Mouse (Mus musculus) liver, embryonic 15.5 days (tissue): Measurements from ENCODE around the gene Tmem104. TPM values are rescaled to one million over a fixed set of nuclear protein-coding genes. Genes with fewer than 3 reads are reported as not detected.

Experiments
- ATAC-seq: fragments of 200-750 bp; cut with Nextera tagmentation; 2 replicates; pipeline ENCODE4 v1.8.0; 2017; ENCODE audit warnings: moderate number of reproducible peaks, mild to moderate bottlenecking, moderate library complexity; ENCODE audit not compliant: insufficient read depth
- H3K27ac ChIP-seq: fragments of 300-500 bp; sonication (generic); replicated peaks from 2 replicates; pipeline ENCODE4 v1.5.1; 2015; ENCODE audit warnings: mild to moderate bottlenecking, inconsistent platforms
- H3K27me3 ChIP-seq: fragments of 300-500 bp; sonication (generic); 2 replicates; pipeline ENCODE4 v1.6.1; 2015; ENCODE audit warnings: mild to moderate bottlenecking, inconsistent platforms
- H3K36me3 ChIP-seq: fragments of 300-500 bp; sonication (generic); replicated peaks from 2 replicates; pipeline ENCODE4 v1.6.1; 2015; ENCODE audit warnings: moderate library complexity, mild to moderate bottlenecking, inconsistent platforms
- H3K4me1 ChIP-seq: fragments of 300-500 bp; sonication (generic); replicated peaks from 2 replicates; pipeline ENCODE4 v1.6.1; 2015; ENCODE audit warnings: inconsistent platforms
- H3K4me2 ChIP-seq: fragments of 300-500 bp; sonication (generic); 2 replicates; pipeline ENCODE4 v1.6.1; 2015; ENCODE audit warnings: moderate library complexity, mild to moderate bottlenecking, inconsistent platforms
- H3K4me3 ChIP-seq: fragments of 300-500 bp; sonication (generic); replicated peaks from 2 replicates; pipeline ENCODE4 v1.5.1; 2015; ENCODE audit warnings: mild to moderate bottlenecking, inconsistent platforms
- H3K9ac ChIP-seq: fragments of 300-500 bp; sonication (generic); 2 replicates; pipeline ENCODE4 v1.6.1; 2015; ENCODE audit warnings: moderate library complexity, mild to moderate bottlenecking, inconsistent platforms
- H3K9me3 ChIP-seq: fragments of 300-500 bp; sonication (generic); replicated peaks from 2 replicates; pipeline ENCODE4 v1.6.1; 2016; ENCODE audit warnings: inconsistent platforms
- WGBS: fragments of 180-500 bp; shearing (Covaris S2); methylation state at CpG from one replicate; pipeline ENCODE4 v1.1.7; 2015; ENCODE audit warnings: mixed read lengths; ENCODE audit not compliant: insufficient replicate concordance; 5-methylcytosine and 5-hydroxymethylcytosine counted together
- polyA plus RNA-seq: library from polyadenylated mRNA; unstranded; fragments of >200 nt; fragmentation: Nextera tagmentation; extraction: Ambion mirVana; gene quantifications from 2 replicates; pipeline ENCODE4 v1.2.1, GENCODE M21; 2015

The Tmem104 gene
- polyA plus RNA-seq, 1 experiment from 2014 or later, result 6.0 TPM

DNA sequence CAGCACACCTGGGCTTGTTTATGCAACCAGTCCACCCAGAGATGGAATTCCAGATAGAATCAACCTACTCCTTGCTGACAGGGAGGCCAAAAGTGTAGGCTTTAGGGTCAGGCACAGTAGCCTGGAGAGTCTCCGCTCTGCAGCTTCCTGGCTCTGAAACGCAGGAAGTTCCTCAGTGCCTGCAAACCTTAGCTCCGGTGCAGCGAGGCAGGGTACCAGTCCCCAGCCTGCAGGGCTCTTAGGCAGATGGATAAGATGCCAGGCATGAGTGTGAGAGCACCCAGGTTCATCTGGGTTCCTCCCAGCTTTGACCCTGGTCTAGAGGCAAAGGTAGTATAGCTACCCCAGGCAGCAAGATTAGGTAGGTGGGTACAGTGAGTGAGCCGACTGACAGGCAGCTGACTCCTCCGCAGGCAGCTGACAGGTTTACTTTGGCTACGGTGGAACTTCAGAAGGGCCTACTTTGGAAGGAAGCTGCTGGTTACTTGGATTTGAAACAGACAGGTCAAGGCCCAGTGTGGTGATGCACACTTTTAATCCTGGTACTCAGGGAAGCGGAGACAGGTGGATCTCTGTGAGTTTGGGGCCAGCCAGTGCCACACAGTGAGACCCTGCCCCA, 19.5 kb upstream of the Tmem104 start:
- Histone ChIP-seq H3K4me1 (peaks cover 74% of the 10 kb centered on the region), H3K27me3 (peaks cover 24% of the 10 kb centered on the region), H3K4me3 (no peak overlapping the region), H3K27ac (no peak overlapping the region), H3K36me3 (peaks cover 6% of the 10 kb centered on the region; the same call in 1 of the 2 replicates), H3K9me3 (no peaks in the 10 kb centered on the region), H3K4me2 (no peak overlapping the region), H3K9ac (no peak overlapping the region)
- no peak for ATAC-seq
- WGBS, result 58% methylated on average over 8 of the region's 8 CpGs

DNA sequence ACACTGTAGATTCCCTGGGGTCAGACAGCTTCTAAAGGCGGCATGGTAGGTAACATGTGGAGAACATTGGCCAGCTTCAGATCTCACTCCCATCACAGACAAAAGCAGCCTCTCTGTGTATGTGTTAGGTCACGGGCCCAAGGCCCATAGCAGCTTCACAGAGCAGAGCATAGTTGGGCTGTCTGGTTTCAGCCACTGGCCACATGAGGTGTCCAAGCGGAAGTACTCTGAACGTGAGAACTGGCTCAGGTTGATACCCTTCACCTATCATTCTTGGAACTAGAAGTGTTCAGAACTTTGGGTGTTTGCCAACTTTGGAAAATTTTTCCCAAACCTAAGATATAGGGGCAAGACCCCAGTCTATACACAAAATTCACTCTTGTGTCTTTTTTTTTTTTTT, 17.9 kb upstream of the Tmem104 start:
- no peak overlapping the region for H3K4me3 ChIP-seq
- peaks cover 12% of the 10 kb centered on the region for H3K27me3 ChIP-seq
- ATAC-seq, result no peak
- peaks cover 76% of the 10 kb centered on the region for H3K4me1 ChIP-seq
- no peak overlapping the region for H3K27ac ChIP-seq
- no peak overlapping the region for H3K9ac ChIP-seq
- peaks cover 6% of the 10 kb centered on the region; the same call in 1 of the 2 replicates for H3K36me3 ChIP-seq
- no peak overlapping the region for H3K4me2 ChIP-seq
- H3K9me3 ChIP-seq, result no peaks in the 10 kb centered on the region
- 61% methylated on average over 4 of the region's 4 CpGs for WGBS

DNA sequence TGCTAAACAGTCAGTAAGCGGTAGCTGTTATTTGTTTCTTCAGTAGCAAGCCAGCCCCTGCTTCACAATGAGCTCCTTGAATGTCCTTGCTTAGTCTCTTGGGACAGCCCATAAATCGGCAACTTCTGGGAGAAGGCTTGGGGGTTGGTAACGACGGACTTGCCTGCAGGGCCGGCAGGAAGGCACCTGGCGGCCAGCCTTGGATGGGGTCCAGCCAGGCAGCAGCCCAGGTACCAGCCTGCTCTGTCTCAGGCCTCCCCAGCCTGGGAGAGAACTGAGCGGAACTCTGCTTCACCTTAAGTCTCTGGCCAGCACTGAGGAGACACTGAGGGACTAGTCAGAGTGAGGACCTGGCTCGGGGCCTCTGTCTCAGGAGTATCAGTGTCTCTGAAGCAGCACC, 16.2 kb upstream of the Tmem104 start:
- Histone ChIP-seq H3K27ac (no peak overlapping the region), H3K9ac (no peak overlapping the region), H3K4me1 (peaks cover 79% of the 10 kb centered on the region), H3K4me3 (no peak overlapping the region), H3K4me2 (no peak overlapping the region), H3K27me3 (no peaks in the 10 kb centered on the region), H3K9me3 (no peaks in the 10 kb centered on the region), H3K36me3 (peaks cover 10% of the 10 kb centered on the region; the same call in 1 of the 2 replicates)
- 62% methylated on average over 8 of the region's 8 CpGs for WGBS
- ATAC-seq, result no peak

DNA sequence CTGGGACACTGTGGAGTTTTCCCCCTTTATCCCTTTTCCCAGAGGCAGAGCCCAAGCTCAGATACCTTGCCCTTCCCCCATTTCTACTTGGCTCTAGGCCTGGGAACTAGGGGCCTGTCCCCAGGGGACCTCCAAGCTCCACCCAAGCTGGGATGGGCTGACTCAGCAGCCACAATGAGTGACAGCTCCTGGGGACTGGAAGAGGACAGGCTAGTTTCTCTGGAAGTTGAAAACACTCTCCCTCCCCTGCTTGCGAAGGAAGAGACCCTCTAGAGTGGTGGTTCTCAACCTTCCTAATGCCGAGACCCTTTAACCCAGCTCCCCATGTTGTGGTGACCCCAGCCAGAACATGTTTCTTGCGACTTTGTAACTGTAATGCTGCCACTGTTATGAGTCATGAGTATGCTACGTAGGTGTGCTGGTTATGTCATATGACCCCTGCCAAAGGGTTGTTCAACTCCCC, 14.4 kb upstream of the Tmem104 start:
- Histone ChIP-seq H3K36me3 (peaks cover 16% of the 10 kb centered on the region), H3K9me3 (no peaks in the 10 kb centered on the region), H3K4me1 (peaks cover 82% of the 10 kb centered on the region), H3K9ac (no peak overlapping the region), H3K4me3 (no peak overlapping the region), H3K4me2 (peak overlapping the region; percentile 27), H3K27me3 (no peaks in the 10 kb centered on the region), H3K27ac (no peak overlapping the region)
- WGBS, result 29% methylated on average over 4 of the region's 4 CpGs
- no peak for ATAC-seq

DNA sequence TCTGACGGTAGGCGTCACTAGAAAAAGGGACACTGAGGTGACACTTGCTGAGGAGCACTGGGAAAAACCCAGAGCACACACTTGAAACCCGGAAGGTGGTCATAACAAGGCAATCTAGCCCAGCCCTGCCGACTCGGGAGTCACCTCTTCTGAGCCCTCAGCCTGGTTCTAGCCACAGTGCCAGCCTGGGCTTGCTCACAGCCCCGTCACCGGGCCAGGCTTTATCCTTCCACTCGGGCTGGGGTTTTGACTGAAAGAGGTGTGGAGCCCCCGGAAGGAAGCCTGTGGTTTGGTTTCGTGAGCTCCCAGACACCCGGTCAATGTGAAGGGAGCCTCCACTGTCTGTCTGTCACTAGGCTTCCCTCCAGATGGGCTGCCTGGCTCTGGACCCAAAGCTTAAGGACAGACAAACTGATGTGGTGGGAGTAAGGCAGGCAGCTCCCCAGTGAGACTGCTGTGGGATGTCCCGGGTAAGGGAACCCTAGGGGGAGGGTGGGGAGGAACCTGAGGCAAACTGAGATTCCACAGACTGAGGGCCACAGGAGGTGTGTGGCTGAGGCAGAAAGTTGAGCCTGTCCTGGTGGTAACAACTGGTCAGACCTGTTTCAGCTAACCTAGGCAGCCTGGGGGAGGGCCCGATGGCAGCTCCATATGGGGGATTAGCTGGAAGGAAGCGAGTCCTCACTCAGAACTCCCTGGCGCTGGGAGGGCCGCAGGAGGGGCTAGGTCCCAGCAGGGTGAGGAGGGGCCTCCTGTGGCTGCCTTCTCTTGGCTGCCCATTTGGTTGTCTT, 13.5 kb upstream of the Tmem104 start:
- ATAC-seq, result no peak
- whole genome bisulfite sequencing, result 21% methylated on average over 16 of the region's 16 CpGs
- H3K9me3 ChIP-seq, result no peaks in the 10 kb centered on the region
- peaks cover 17% of the 10 kb centered on the region; the same call in 1 of the 2 replicates for H3K36me3 ChIP-seq
- H3K4me3 ChIP-seq, result no peak overlapping the region
- no peak overlapping the region for H3K9ac ChIP-seq
- H3K4me1 ChIP-seq, result peaks cover 81% of the 10 kb centered on the region
- H3K27me3 ChIP-seq, result no peaks in the 10 kb centered on the region
- H3K27ac ChIP-seq, result no peak overlapping the region
- H3K4me2 ChIP-seq, result peak overlapping the region; percentile 27

GRCm38 (mm10) chr11:115176399-115177190, 10.7 kb upstream of the Tmem104 start:
- ATAC-seq, result no peak
- H3K4me2 ChIP-seq, result no peak overlapping the region
- no peak overlapping the region for H3K9ac ChIP-seq

DNA sequence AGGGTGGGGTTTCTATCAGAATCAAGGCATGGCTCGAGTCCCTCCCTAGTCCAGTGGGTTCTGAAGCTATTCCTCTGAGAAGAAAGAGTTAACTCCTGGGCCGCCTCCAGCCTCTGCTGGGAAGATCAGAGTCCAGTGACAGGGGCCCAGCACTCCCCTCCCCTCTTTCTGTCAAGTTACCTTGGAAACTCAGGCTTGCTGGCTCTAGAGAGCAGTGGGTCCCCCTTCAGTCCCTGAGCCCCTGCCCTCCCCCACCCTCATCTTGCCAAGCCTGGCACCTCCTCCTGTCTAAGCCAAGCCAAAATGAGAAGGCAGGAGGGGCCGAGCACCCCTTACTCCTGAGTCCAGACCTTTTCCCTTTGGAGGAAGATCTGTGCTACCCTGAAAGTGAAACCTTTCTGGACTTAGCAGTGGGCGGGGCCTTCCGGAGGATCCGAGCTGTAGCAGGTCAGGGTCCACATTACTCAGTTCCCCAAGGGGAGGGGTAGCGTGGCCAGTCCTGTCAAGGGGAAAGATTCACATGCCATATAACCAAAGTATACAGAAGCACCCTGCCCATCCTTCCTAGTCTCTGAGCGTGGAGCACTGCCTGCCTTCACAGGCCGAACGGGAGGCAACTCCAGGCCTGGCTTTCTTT, 9.6 kb upstream of the Tmem104 start:
- peak; percentile 55 for ATAC-seq
- WGBS, result 60% methylated on average over 10 of the region's 10 CpGs
- Histone ChIP-seq H3K9ac (no peak overlapping the region), H3K9me3 (no peaks in the 10 kb centered on the region), H3K27ac (peak overlapping the region; percentile 72), H3K4me2 (peak overlapping the region; percentile 50), H3K36me3 (peaks cover 38% of the 10 kb centered on the region), H3K4me1 (peaks cover 66% of the 10 kb centered on the region), H3K27me3 (no peaks in the 10 kb centered on the region), H3K4me3 (no peak overlapping the region)

More at GRCm38 (mm10) chr11:115176399-115177190, 10.7 kb upstream of the Tmem104 start:
- H3K4me1 ChIP-seq, result peaks cover 67% of the 10 kb centered on the region
- peaks cover 35% of the 10 kb centered on the region for H3K36me3 ChIP-seq
- WGBS, result 76% methylated on average over 24 of the region's 24 CpGs
- no peaks in the 10 kb centered on the region for H3K27me3 ChIP-seq
- no peaks in the 10 kb centered on the region for H3K9me3 ChIP-seq
- H3K27ac ChIP-seq, result peak overlapping the region; percentile 72
- H3K4me3 ChIP-seq, result no peak overlapping the region

GRCm38 (mm10) chr11:115178766-115179165, 8.5 kb upstream of the Tmem104 start:
- WGBS, result 65% methylated on average over 2 of the region's 2 CpGs
- no peaks in the 10 kb centered on the region for H3K27me3 ChIP-seq
- no peak overlapping the region for H3K4me3 ChIP-seq
- no peak overlapping the region for H3K4me2 ChIP-seq
- peak overlapping the region; percentile 33; the same call in 1 of the 2 replicates for H3K27ac ChIP-seq
- peaks cover 63% of the 10 kb centered on the region for H3K4me1 ChIP-seq
- peaks cover 38% of the 10 kb centered on the region for H3K36me3 ChIP-seq
- H3K9ac ChIP-seq, result no peak overlapping the region
- ATAC-seq, result no peak
- H3K9me3 ChIP-seq, result no peaks in the 10 kb centered on the region

GRCm38 (mm10) chr11:115179191-115179590, 8.1 kb upstream of the Tmem104 start:
- ATAC-seq, result no peak
- H3K27me3 ChIP-seq, result no peaks in the 10 kb centered on the region
- 68% methylated on average over 6 of the region's 6 CpGs for WGBS
- no peak overlapping the region for H3K9ac ChIP-seq
- H3K4me1 ChIP-seq, result peaks cover 60% of the 10 kb centered on the region
- H3K4me3 ChIP-seq, result no peak overlapping the region
- H3K4me2 ChIP-seq, result no peak overlapping the region
- H3K36me3 ChIP-seq, result peaks cover 38% of the 10 kb centered on the region
- peak overlapping the region; percentile 33; the same call in 1 of the 2 replicates for H3K27ac ChIP-seq
- H3K9me3 ChIP-seq, result no peaks in the 10 kb centered on the region

GRCm38 (mm10) chr11:115179881-115180280, 7.4 kb upstream of the Tmem104 start:
- no peak overlapping the region for H3K27ac ChIP-seq

More at GRCm38 (mm10) chr11:115179881-115180280, 7.4 kb upstream of the Tmem104 start:
- peaks cover 38% of the 10 kb centered on the region for H3K36me3 ChIP-seq
- no peak overlapping the region for H3K9ac ChIP-seq
- H3K4me2 ChIP-seq, result no peak overlapping the region
- WGBS, result 70% methylated on average over 6 of the region's 6 CpGs
- no peaks in the 10 kb centered on the region for H3K27me3 ChIP-seq
- H3K4me1 ChIP-seq, result peaks cover 58% of the 10 kb centered on the region
- no peak for ATAC-seq
- H3K9me3 ChIP-seq, result no peaks in the 10 kb centered on the region
- H3K4me3 ChIP-seq, result no peak overlapping the region
